Mouse (Mus musculus) embryonic fibroblast, embryonic 13.5 days (primary cell): ENCODE results near the gene Atrnl1.

Experiments used
- CTCF ChIP-seq: IDR thresholded peaks from 2 replicates; pipeline ENCODE4 v1.5.1; 2011; ENCODE audit warnings: mild to moderate bottlenecking, control low read depth, low read length, moderate library complexity, borderline replicate concordance; ENCODE audit not compliant: insufficient read depth
- POLR2A ChIP-seq: IDR thresholded peaks from 2 replicates; pipeline ENCODE4 v1.6.1; 2011; ENCODE audit warnings: low read depth, mild to moderate bottlenecking, control low read depth, low read length, moderate library complexity

DNA sequence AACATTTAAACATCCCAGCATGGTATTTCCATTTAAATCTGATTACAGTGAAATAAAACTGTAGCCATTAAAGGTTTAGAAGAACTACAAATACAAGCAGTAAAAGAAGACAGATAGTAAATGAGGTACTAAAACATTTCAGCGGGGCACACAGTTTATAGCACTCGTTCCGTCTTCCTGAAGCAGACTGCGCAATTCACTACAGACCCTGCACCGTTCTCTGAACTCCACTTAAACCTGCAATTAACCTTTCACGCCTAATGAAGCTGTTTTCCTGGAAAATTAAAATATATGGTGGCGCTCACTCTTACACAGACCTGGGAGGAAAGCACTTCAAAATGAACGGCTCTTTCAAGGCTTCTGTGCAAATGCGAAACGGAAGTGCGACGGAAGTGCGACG, 514.2 kb downstream of the Atrnl1 start:
- TF ChIP-seq POLR2A (no peak), CTCF (no peak)
